23 mouse cellular contexts compared by ENCODE assay signal in the genomic region with DNA sequence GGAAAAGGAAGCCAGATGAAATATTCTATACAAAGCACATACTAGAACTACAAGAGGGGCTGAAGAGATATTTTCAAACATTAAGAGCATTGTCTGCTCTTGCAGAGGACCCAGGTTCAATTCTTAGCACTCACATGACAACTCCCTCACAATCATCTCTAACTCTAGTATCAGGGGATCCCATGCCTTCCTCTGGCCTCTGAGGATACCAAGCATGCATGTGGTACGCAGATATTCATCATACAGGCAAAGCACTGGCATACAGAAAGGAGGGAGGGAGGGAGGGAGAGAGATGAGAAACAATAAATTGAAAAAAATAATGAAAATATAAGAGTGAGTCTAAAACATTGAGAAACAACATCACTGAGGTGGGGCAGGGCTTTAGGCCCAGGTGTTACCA. TPM values are rescaled to one million over a fixed set of nuclear protein-coding genes. Genes with fewer than 3 reads are reported as not detected.
DNase-seq lines count a peak whose midpoint lies in the region; ATAC-seq and TF ChIP-seq lines count a peak whose summit lies in the region.
"Had no signal": no experiment of that assay in that cellular context is flagged by ENCODE, and none has a peak within 500 bp of the region (broad histone marks: within the 10 kb centered on the region; RNA-seq: fewer than 3 reads in every experiment).

No protein-coding gene starts in this region.

- TF ChIP-seq EP300 in liver, embryonic 14.5 days (IDR thresholded peaks at IDR 0.05; ENCODE audit: low read depth): peak; percentile 75

- H3K36me3 ChIP-seq in liver, embryonic 14.5 days (replicated peaks; ENCODE audit: control insufficient read depth, insufficient read depth, low read depth): no peaks in the 10 kb centered on the region; the same call in 1 of the 2 replicates
- H3K36me3 ChIP-seq in macrophage (ENCODE audit: inconsistent target): no peaks in the 10 kb centered on the region
- H3K36me3 ChIP-seq: embryonic facial prominence, embryonic 10.5 days; heart, embryonic 15.5 days; hindbrain, embryonic 15.5 days had no signal

- peak overlapping the region; percentile 93 for H3K27ac ChIP-seq in gastrocnemius, adult 2 months
- H3K27ac ChIP-seq in liver, embryonic 14.5 days: peak overlapping the region; percentile 74
- H3K27ac ChIP-seq in macrophage: peak overlapping the region; percentile 90
- H3K27ac ChIP-seq: embryonic facial prominence, embryonic 10.5 days; forebrain, embryonic 13.5 days; heart, embryonic 15.5 days; hindbrain, embryonic 15.5 days had no signal

- no peak for DNase-seq in gastrocnemius, adult 2 months
- no peak for DNase-seq in gastrocnemius, postnatal 25 days
- peak; percentile 46 for DNase-seq in liver
- DNase-seq in liver, embryonic 14.5 days (ENCODE audit: low read depth in 3 of 3, low spot score in 3 of 3): peak in 1 of 3 experiments; percentile 56
- no peak for DNase-seq in left cerebral cortex, adult 8-10 months (ENCODE audit: low spot score in 2 of 2)
- no peak for DNase-seq in layer of hippocampus, adult 8-10 months (ENCODE audit: low spot score in 2 of 2)
- DNase-seq: adrenal gland, postnatal 10 days; B cell, adult 2 months; cerebellum, adult 18-20 months; cerebellum, adult 9-11 months; cerebellum, postnatal 36 days; forebrain, postnatal 0 days; gastrocnemius, postnatal 36 days; heart, adult 11 months; heart, postnatal 14 days had no signal

- no peaks in the 10 kb centered on the region for H3K9me3 ChIP-seq in liver, embryonic 14.5 days (ENCODE audit: control insufficient read depth, low read length)
- H3K9me3 ChIP-seq: embryonic facial prominence, embryonic 10.5 days; forebrain, embryonic 13.5 days; G1E; heart, embryonic 15.5 days; hindbrain, embryonic 15.5 days had no signal

- no peak for TF ChIP-seq CTCF in gastrocnemius, adult 2 months (IDR thresholded peaks at IDR 0.05)
- TF ChIP-seq CTCF in liver, embryonic 14.5 days (IDR thresholded peaks at IDR 0.05; ENCODE audit: low read depth): no peak

- H3K4me2 ChIP-seq in liver, embryonic 14.5 days (ENCODE audit: low read depth): peak overlapping the region; percentile 70
- H3K4me2 ChIP-seq: forebrain, embryonic 13.5 days; heart, embryonic 11.5 days; heart, embryonic 15.5 days; hindbrain, embryonic 15.5 days had no signal

- H3K79me2 ChIP-seq in macrophage (ENCODE audit: inconsistent target): peaks cover 93% of the 10 kb centered on the region

- H3K9ac ChIP-seq in liver, embryonic 14.5 days (replicated peaks): no peak overlapping the region
- H3K9ac ChIP-seq: forebrain, embryonic 13.5 days; forebrain, postnatal 0 days; heart, embryonic 15.5 days; hindbrain, embryonic 15.5 days had no signal

- intact Hi-C loops in gastrocnemius, adult 2 months (cut with DNase I): no loop called here

- ATAC-seq in liver, embryonic 14.5 days (ENCODE audit: insufficient read depth): no peak
- ATAC-seq: CD4-positive, CD25-positive, alpha-beta regulatory T cell, adult 4 months; forebrain, embryonic 13.5 days; forebrain, postnatal 0 days had no signal

- H3K4me3 ChIP-seq in gastrocnemius, adult 2 months: no peak overlapping the region
- H3K4me3 ChIP-seq in liver, embryonic 14.5 days (ENCODE audit: insufficient read depth in 1 of 2, low read depth in 2 of 2, low read length in 2 of 2): no peak overlapping the region
- no peak overlapping the region for H3K4me3 ChIP-seq in macrophage (ENCODE audit: inconsistent target)
- H3K4me3 ChIP-seq: embryonic facial prominence, embryonic 10.5 days; forebrain, embryonic 13.5 days; heart, embryonic 15.5 days; hindbrain, embryonic 15.5 days had no signal

- no peaks in the 10 kb centered on the region for H3K27me3 ChIP-seq in liver, embryonic 14.5 days (ENCODE audit: control insufficient read depth, insufficient read depth, low read length)
- H3K27me3 ChIP-seq: forebrain, embryonic 13.5 days; heart, embryonic 15.5 days; hindbrain, embryonic 15.5 days had no signal

- H3K4me1 ChIP-seq in liver, embryonic 14.5 days (replicated peaks; ENCODE audit: control insufficient read depth in 2 of 2, insufficient read depth in 2 of 2, low read length in 1 of 2): peaks cover 79 to 92% of the 10 kb centered on the region in 2 experiments

- 32% methylated on average over 1 of the region's 1 CpGs for WGBS in liver, embryonic 14.5 days (ENCODE audit: insufficient replicate concordance)
- 88% methylated on average over 1 of the region's 1 CpGs for WGBS in macrophage (ENCODE audit: missing documents)

RNA-seq across cellular contexts. Expression of a gene that starts 35.8 kb away (rescaled TPM):
- total RNA-seq in gastrocnemius, adult 2 months (2021): 10 to 100 TPM; 43.7 to 70.1 TPM
- 10 to 100 TPM; 51.6 to 53.8 TPM for total RNA-seq in gastrocnemius, postnatal 25 days (2021)
- polyA plus RNA-seq in liver, embryonic 14.5 days (2012; rRNA removed): 30.1 and 39.7 TPM in 2 replicates
- polyA plus RNA-seq in liver, embryonic 14.5 days (2014; fragmentation: Nextera tagmentation; extraction: Ambion mirVana): 32.8 and 37.6 TPM in 2 replicates
- total RNA-seq in macrophage (2018; cell fraction: chromatin; rRNA removed): 100 to 1,000 TPM in 3 of 26 experiments, 10 to 100 TPM in 23; 41.6 to 120 (median 81.4) TPM
- 100 to 1,000 TPM in 1 of 26 experiments, 10 to 100 TPM in 25; 51.3 to 103 (median 81.1) TPM for total RNA-seq in macrophage (2018; cell fraction: cytosol; rRNA removed)
- 100 to 1,000 TPM in 2 of 26 experiments, 10 to 100 TPM in 24; 60.5 to 159 (median 76.3) TPM for total RNA-seq in macrophage (2018; cell fraction: nucleus; rRNA removed)
- polyA plus RNA-seq in macrophage (2018): 58.4 to 158 TPM (median 89.0 TPM) in 3 replicates
- total RNA-seq in left cerebral cortex, adult 8-10 months (2022): 100 to 1,000 TPM in 2 of 4 experiments, 10 to 100 TPM in 2; 86.2 to 103 (median 98.5) TPM
- 100 to 1,000 TPM in 3 of 4 experiments, 10 to 100 TPM in 1; 95.2 to 112 (median 106) TPM for total RNA-seq in layer of hippocampus, adult 8-10 months (2022)
